Comparison of ENCODE assay signal across 8 mouse cellular contexts in genomic region chrX:166351790-166352189, GRCm38 (mm10).
DNase-seq lines count a peak whose midpoint lies in the region; ATAC-seq lines count a peak whose summit lies in the region.

No protein-coding gene starts in this region.

- peak; percentile 67 for DNase-seq in testis, postnatal 10 days (ENCODE audit: low spot score)
- DNase-seq in testis, postnatal 14 days (ENCODE audit: low spot score) = no peak
- peak; percentile 70 for DNase-seq in cerebellum, adult 9-10 months
- DNase-seq in gastrocnemius, adult 18-20 months (ENCODE audit: low spot score) = peak; percentile 36
- DNase-seq in kidney, adult 8-10 months = peak; percentile 40 to 71
- peak; percentile 40 for DNase-seq in limb, embryonic 10.5 days (ENCODE audit: low spot score)
- peak; percentile 78 for DNase-seq in splenic B cell, adult 2 months (ENCODE audit: low read depth, low spot score)

- H3K4me3 ChIP-seq in limb, embryonic 10.5 days = no peak overlapping the region
- no peak overlapping the region for H3K4me3 ChIP-seq in midbrain, embryonic 16.5 days (ENCODE audit: low read depth, low read length)

- H3K9ac ChIP-seq in midbrain, embryonic 16.5 days (ENCODE audit: low read depth, low read length) = no peak overlapping the region

- H3K27ac ChIP-seq in limb, embryonic 10.5 days = no peak overlapping the region
- H3K27ac ChIP-seq in midbrain, embryonic 16.5 days (ENCODE audit: low read length) = no peak overlapping the region

- WGBS in limb, embryonic 10.5 days = 23% methylated on average over 6 of the region's 6 CpGs
- WGBS in midbrain, embryonic 16.5 days = 22% methylated on average over 6 of the region's 6 CpGs

- no peak overlapping the region for H3K4me2 ChIP-seq in midbrain, embryonic 16.5 days (ENCODE audit: low read length)

- peaks cover 94% of the 10 kb centered on the region for H3K27me3 ChIP-seq in limb, embryonic 10.5 days (ENCODE audit: low read depth, poor library complexity, severe bottlenecking)
- H3K27me3 ChIP-seq in midbrain, embryonic 16.5 days (ENCODE audit: control insufficient read depth, insufficient read depth, low read depth, low read length) = no peaks in the 10 kb centered on the region; the same call in 1 of the 2 replicates
- H3K27me3 ChIP-seq in splenic B cell, adult 2 months (ENCODE audit: control insufficient read depth, insufficient read depth, low read length, poor library complexity, severe bottlenecking) = no peaks in the 10 kb centered on the region

- H3K9me3 ChIP-seq in limb, embryonic 10.5 days (replicated peaks) = no peaks in the 10 kb centered on the region
- H3K9me3 ChIP-seq in midbrain, embryonic 16.5 days (replicated peaks; ENCODE audit: control insufficient read depth, low read length, poor library complexity, severe bottlenecking) = no peaks in the 10 kb centered on the region

- H3K4me1 ChIP-seq in limb, embryonic 10.5 days = no peaks in the 10 kb centered on the region
- peaks cover 12% of the 10 kb centered on the region for H3K4me1 ChIP-seq in midbrain, embryonic 16.5 days (ENCODE audit: control insufficient read depth, insufficient read depth, low read length)

- H3K36me3 ChIP-seq in limb, embryonic 10.5 days = no peaks in the 10 kb centered on the region
- H3K36me3 ChIP-seq in midbrain, embryonic 16.5 days (ENCODE audit: control insufficient read depth, insufficient read depth, low read length) = no peaks in the 10 kb centered on the region
- no peaks in the 10 kb centered on the region for H3K36me3 ChIP-seq in splenic B cell, adult 2 months (ENCODE audit: control insufficient read depth, insufficient read depth, low read length, poor library complexity, severe bottlenecking)

- 0 out of 2 replicates have a peak, but pooled peaks have one; percentile 33 for ATAC-seq in midbrain, embryonic 16.5 days
